Comparison of ENCODE assay signal across 9 mouse cellular contexts in genomic region chr12:16568496-16568895, GRCm38 (mm10). TPM values are rescaled to one million over a fixed set of nuclear protein-coding genes. Genes with fewer than 3 reads are reported as not detected.
DNase-seq lines count a peak whose midpoint lies in the region; ATAC-seq lines count a peak whose summit lies in the region.
"Had no signal": no experiment of that assay in that cellular context is flagged by ENCODE, and none has a peak within 500 bp of the region (broad histone marks: within the 10 kb centered on the region; RNA-seq: fewer than 3 reads in every experiment).

No protein-coding gene starts in this region.

- no peak overlapping the region for H3K27ac ChIP-seq in heart, embryonic 11.5 days (ENCODE audit: low read depth, low read length)
- H3K27ac ChIP-seq in midbrain, embryonic 12.5 days (replicated peaks), result no peak overlapping the region
- no peak overlapping the region for H3K27ac ChIP-seq in stomach, embryonic 14.5 days (ENCODE audit: low read length)
- H3K27ac ChIP-seq: macrophage had no signal

- no peak overlapping the region for H3K9ac ChIP-seq in heart, embryonic 11.5 days (ENCODE audit: low read depth, low read length)
- H3K9ac ChIP-seq in midbrain, embryonic 12.5 days (replicated peaks), result no peak overlapping the region
- H3K9ac ChIP-seq in stomach, embryonic 14.5 days (replicated peaks; ENCODE audit: low read depth, low read length), result no peak overlapping the region

- H3K9me3 ChIP-seq in heart, embryonic 11.5 days (replicated peaks; ENCODE audit: control insufficient read depth, low read length), result no peaks in the 10 kb centered on the region
- no peaks in the 10 kb centered on the region for H3K9me3 ChIP-seq in midbrain, embryonic 12.5 days
- no peaks in the 10 kb centered on the region for H3K9me3 ChIP-seq in stomach, embryonic 14.5 days (ENCODE audit: control insufficient read depth, low read depth, low read length)

- peak; percentile 73 for DNase-seq in heart, adult 8-10 months (ENCODE audit: low spot score)
- DNase-seq in adrenal gland, adult 2 months, result peak; percentile 57
- peak; percentile 71 for DNase-seq in embryo, embryonic 9.5 days (ENCODE audit: extremely low spot score)
- peak; percentile 61 for DNase-seq in left cerebral cortex, postnatal 10 days (ENCODE audit: extremely low spot score in 1 of 2, low spot score in 2 of 2)

- no peak for ATAC-seq in heart, embryonic 11.5 days (replicated peaks; ENCODE audit: insufficient number of reproducible peaks, low FRiP score, low TSS enrichment)
- peak; percentile 74 to 75 for ATAC-seq in hematopoietic stem cell, adult 5-6 weeks (replicated peaks in 1 of 2; ENCODE audit: insufficient read depth in 1 of 2, low FRiP score in 2 of 2, low TSS enrichment in 1 of 2, low read depth in 1 of 2, poor library complexity in 2 of 2, severe bottlenecking in 2 of 2)
- peak; percentile 68; the same call in 1 of the 2 replicates for ATAC-seq in midbrain, embryonic 12.5 days (ENCODE audit: low FRiP score, low read depth)
- peak; percentile 70 for ATAC-seq in stomach, embryonic 14.5 days (ENCODE audit: insufficient number of reproducible peaks, insufficient read depth, low FRiP score, low read depth)

- H3K27me3 ChIP-seq in heart, embryonic 11.5 days (ENCODE audit: control insufficient read depth, insufficient read depth, low read length), result no peaks in the 10 kb centered on the region
- H3K27me3 ChIP-seq in midbrain, embryonic 12.5 days, result no peaks in the 10 kb centered on the region
- H3K27me3 ChIP-seq in stomach, embryonic 14.5 days (ENCODE audit: control insufficient read depth, insufficient read depth, low read length), result no peaks in the 10 kb centered on the region

- WGBS in heart, embryonic 11.5 days (ENCODE audit: insufficient replicate concordance), result 23% methylated on average over 4 of the region's 4 CpGs
- 29% methylated on average over 4 of the region's 4 CpGs for WGBS in midbrain, embryonic 12.5 days
- 26% methylated on average over 4 of the region's 4 CpGs for WGBS in stomach, embryonic 14.5 days

- peaks cover 2% of the 10 kb centered on the region; the same call in 1 of the 2 replicates for H3K4me1 ChIP-seq in heart, embryonic 11.5 days (ENCODE audit: control insufficient read depth, insufficient read depth, low read length)
- H3K4me1 ChIP-seq in midbrain, embryonic 12.5 days, result no peaks in the 10 kb centered on the region
- H3K4me1 ChIP-seq in stomach, embryonic 14.5 days (ENCODE audit: control insufficient read depth, insufficient read depth, low read length), result no peaks in the 10 kb centered on the region

- no peak overlapping the region for H3K4me2 ChIP-seq in heart, embryonic 11.5 days
- H3K4me2 ChIP-seq in midbrain, embryonic 12.5 days (replicated peaks), result no peak overlapping the region
- no peak overlapping the region for H3K4me2 ChIP-seq in stomach, embryonic 14.5 days (replicated peaks; ENCODE audit: low read depth, low read length)

- H3K36me3 ChIP-seq in heart, embryonic 11.5 days (ENCODE audit: control insufficient read depth, insufficient read depth, low read length), result peaks cover 2% of the 10 kb centered on the region; the same call in 1 of the 2 replicates
- H3K36me3 ChIP-seq in midbrain, embryonic 12.5 days, result peaks cover 59% of the 10 kb centered on the region
- peaks cover 10% of the 10 kb centered on the region; the same call in 1 of the 2 replicates for H3K36me3 ChIP-seq in stomach, embryonic 14.5 days (ENCODE audit: control insufficient read depth, insufficient read depth, low read length)

- H3K4me3 ChIP-seq in heart, embryonic 11.5 days (ENCODE audit: low read depth, low read length), result no peak overlapping the region
- H3K4me3 ChIP-seq in midbrain, embryonic 12.5 days, result no peak overlapping the region
- H3K4me3 ChIP-seq in stomach, embryonic 14.5 days (ENCODE audit: low read depth, low read length), result no peak overlapping the region

- intact Hi-C loops in left cerebral cortex, postnatal 10 days (cut with DNase I), result loop anchor here (5.0 kb wide), 3 partner anchors 64 to 239 kb away; no protein-coding TSS in a partner anchor

RNA-seq across cellular contexts. Expression of gene Lpin1, which starts 42.3 kb away (rescaled TPM):
- 100 to 1,000 TPM; 152 to 176 (median 162) TPM for total RNA-seq in heart, adult 8-10 months (2022)
- 3.8 and 5.7 TPM in 2 replicates for polyA plus RNA-seq in heart, embryonic 11.5 days (2014; fragmentation: Nextera tagmentation; extraction: Ambion mirVana)
- total RNA-seq in adrenal gland, adult 2 months (2021), result 100 to 1,000 TPM in 1 of 2 experiments, 10 to 100 TPM in 1; 72.2 to 100 TPM
- polyA plus RNA-seq in adrenal gland, adult 2 months (2012; rRNA removed), result 35.4 and 36.8 TPM in 2 replicates
- 14.9 and 19.6 TPM in 2 replicates for total RNA-seq in hematopoietic stem cell, adult 5-6 weeks (2017)
- total RNA-seq in left cerebral cortex, postnatal 10 days (2021), result 10 to 100 TPM; 14.4 to 15.4 TPM
- 16.8 and 17.8 TPM in 2 replicates for polyA plus RNA-seq in midbrain, embryonic 12.5 days (2016; fragmentation: Nextera tagmentation; extraction: Ambion mirVana)
- polyA plus RNA-seq in stomach, embryonic 14.5 days (2014; fragmentation: Nextera tagmentation; extraction: Ambion mirVana), result 4.8 and 6.5 TPM in 2 replicates
